Mouse (Mus musculus) ES-E14 (cell line): ENCODE results near the gene Tjap1. TPM values are rescaled to one million over a fixed set of nuclear protein-coding genes. Genes with fewer than 3 reads are reported as not detected.
A peak's percentile ranks its signal among the peaks of the same experiment; 100 is the strongest.

ENCODE experiments used
- DNase-seq: peaks from one replicate; pipeline ENCODE4 v3.0.0-alpha.2; 2013; ENCODE audit warnings: low read depth, low spot score
- H3K27ac ChIP-seq: 2 replicates; pipeline ENCODE4 v1.5.1; 2012; ENCODE audit warnings: low read depth, mild to moderate bottlenecking, low read length, moderate library complexity, mixed read lengths; ENCODE audit not compliant: poor library complexity, insufficient read depth, severe bottlenecking
- H3K36me3 ChIP-seq: 2 replicates; pipeline ENCODE4 v1.6.1; 2012; ENCODE audit warnings: mild to moderate bottlenecking, low read length, moderate library complexity, mixed read lengths; ENCODE audit not compliant: control insufficient read depth, poor library complexity, insufficient read depth, severe bottlenecking
- H3K4me1 ChIP-seq, 2 experiments: fragments of 150-350 bp in 1 of 2; sonication (generic) in 1 of 2; 2 replicates each; pipeline ENCODE4 v1.6.1; 2012; ENCODE audit warnings: low read length in 2 of 2, mild to moderate bottlenecking in 1 of 2, mixed read lengths in 1 of 2; ENCODE audit not compliant: control insufficient read depth in 2 of 2, insufficient read depth in 2 of 2, poor library complexity in 1 of 2
- H3K4me3 ChIP-seq, 2 experiments: fragments of 150-350 bp in 1 of 2; sonication (generic) in 1 of 2; 2 replicates each; pipeline ENCODE4 v1.5.1; 2012; ENCODE audit warnings: low read length in 2 of 2, low read depth in 1 of 2, mild to moderate bottlenecking in 1 of 2, mixed read lengths in 1 of 2; ENCODE audit not compliant: insufficient read depth in 1 of 2, poor library complexity in 1 of 2, severe bottlenecking in 1 of 2
- H3K9ac ChIP-seq: 2 replicates; pipeline ENCODE4 v1.6.1; 2012; ENCODE audit warnings: low read depth, mild to moderate bottlenecking, low read length, mixed read lengths; ENCODE audit not compliant: poor library complexity, insufficient read depth, severe bottlenecking
- H3K9me3 ChIP-seq: fragments of 150-350 bp; sonication (generic); 2 replicates; pipeline ENCODE4 v1.6.1; 2012; ENCODE audit warnings: low read depth, mild to moderate bottlenecking, low read length; ENCODE audit not compliant: control insufficient read depth, insufficient read depth
- CHD2 ChIP-seq: IDR thresholded peaks from 2 replicates; pipeline ENCODE4 v1.6.1; 2014; ENCODE audit warnings: mild to moderate bottlenecking, low read depth, low read length, inconsistent platforms
- HCFC1 ChIP-seq: IDR thresholded peaks from 2 replicates; pipeline ENCODE4 v1.6.1; 2012; ENCODE audit warnings: low read length, inconsistent platforms, borderline replicate concordance; ENCODE audit not compliant: insufficient read depth
- MAFK ChIP-seq: IDR thresholded peaks from 2 replicates; pipeline ENCODE4 v1.6.1; 2014; ENCODE audit warnings: mild to moderate bottlenecking, low read depth, low read length, inconsistent platforms; ENCODE audit not compliant: insufficient read depth
- ZC3H11A ChIP-seq: IDR thresholded peaks from 2 replicates; pipeline ENCODE4 v1.6.1; 2012; ENCODE audit warnings: low read depth, mild to moderate bottlenecking, inconsistent platforms, low read length, borderline replicate concordance
- ZNF384 ChIP-seq: IDR thresholded peaks from 2 replicates; pipeline ENCODE4 v1.6.1; 2012; ENCODE audit warnings: low read depth, low read length, inconsistent platforms
- in situ Hi-C, 2 experiments: fragments of 600-800 bp; cut with MboI; formaldehyde crosslinking; loops; one replicate each; pipeline ENCODE4 v1.15.1; 2025; ENCODE audit warnings: low sequenced_read_pairs in 2 of 2, inconsistent platforms in 1 of 2; ENCODE audit not compliant: unreplicated experiment in 2 of 2
- total RNA-seq: library from RNA; depleted of rRNA; stranded (reverse); fragments of 300-350 nt; gene quantifications from 2 replicates; pipeline ENCODE4 v1.2.3, GENCODE M21; 2012

The Tjap1 gene
- total RNA-seq, 1 experiment, result 27.7 TPM

DNA sequence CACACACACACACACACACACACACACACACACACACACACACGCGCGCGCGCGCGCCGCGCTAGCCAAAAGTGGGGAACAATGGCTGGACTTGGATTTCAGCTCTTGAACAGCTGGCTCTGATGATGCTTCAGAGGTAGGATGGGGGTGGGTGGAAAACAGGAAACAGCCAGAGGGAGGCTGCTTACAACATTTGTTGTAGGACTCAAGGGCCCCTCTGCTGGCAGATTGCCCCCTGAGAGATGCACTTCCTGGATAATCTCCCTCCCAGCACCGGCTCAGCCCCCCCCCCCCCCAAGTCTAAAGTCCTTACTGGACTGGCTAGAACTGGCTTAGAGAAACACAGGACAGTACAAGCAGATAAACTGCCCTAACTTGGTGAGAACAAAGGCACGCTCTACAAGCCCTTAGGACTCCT lies 4.9 kb upstream of the Tjap1 start:
- Histone ChIP-seq H3K9ac (no peak overlapping the region), H3K4me3 (no peak overlapping the region), H3K4me1 (peaks cover 4 to 14% of the 10 kb centered on the region in 2 experiments; a peak in 2 of 4 replicates), H3K36me3 (no peaks in the 10 kb centered on the region), H3K27ac (no peak overlapping the region), H3K9me3 (no peaks in the 10 kb centered on the region)
- in situ Hi-C loops, result no loop called here
- no peak for DNase-seq
- no peak for TF ChIP-seq ZC3H11A
- TF ChIP-seq HCFC1, result no peak
- no peak for TF ChIP-seq CHD2
- TF ChIP-seq ZNF384, result no peak
- TF ChIP-seq MAFK, result no peak

DNA sequence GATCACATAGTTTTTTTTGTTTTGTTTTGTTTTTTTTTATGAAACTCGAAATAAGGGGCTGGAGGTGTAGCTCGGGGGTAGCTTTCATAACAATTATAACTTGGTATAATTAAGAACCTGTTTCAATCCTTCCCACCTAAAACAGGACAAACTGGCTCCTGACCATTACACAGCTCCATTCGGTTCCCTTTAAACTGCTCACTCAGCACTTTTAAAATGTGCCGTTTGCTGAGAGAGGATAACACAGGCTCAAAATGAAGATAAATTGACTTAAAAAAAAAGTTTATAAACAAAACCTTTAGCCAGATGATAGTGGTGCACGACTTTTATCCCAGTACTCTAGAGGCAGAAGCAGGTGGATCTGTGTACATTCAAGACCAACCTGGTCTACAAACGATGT lies 2.6 kb upstream of the Tjap1 start:
- H3K4me3 ChIP-seq, result no peak overlapping the region
- H3K36me3 ChIP-seq, result peaks cover 3% of the 10 kb centered on the region; the same call in 1 of the 2 replicates
- no peak overlapping the region for H3K9ac ChIP-seq
- no peak overlapping the region for H3K27ac ChIP-seq
- in situ Hi-C loops, result no loop called here
- H3K9me3 ChIP-seq, result no peaks in the 10 kb centered on the region
- H3K4me1 ChIP-seq, result peaks cover 8 to 19% of the 10 kb centered on the region in 2 experiments
- no peak for TF ChIP-seq CHD2
- TF ChIP-seq HCFC1, result no peak
- no peak for TF ChIP-seq ZNF384
- TF ChIP-seq ZC3H11A, result no peak
- TF ChIP-seq MAFK, result peak; percentile 90
- no peak for DNase-seq

DNA sequence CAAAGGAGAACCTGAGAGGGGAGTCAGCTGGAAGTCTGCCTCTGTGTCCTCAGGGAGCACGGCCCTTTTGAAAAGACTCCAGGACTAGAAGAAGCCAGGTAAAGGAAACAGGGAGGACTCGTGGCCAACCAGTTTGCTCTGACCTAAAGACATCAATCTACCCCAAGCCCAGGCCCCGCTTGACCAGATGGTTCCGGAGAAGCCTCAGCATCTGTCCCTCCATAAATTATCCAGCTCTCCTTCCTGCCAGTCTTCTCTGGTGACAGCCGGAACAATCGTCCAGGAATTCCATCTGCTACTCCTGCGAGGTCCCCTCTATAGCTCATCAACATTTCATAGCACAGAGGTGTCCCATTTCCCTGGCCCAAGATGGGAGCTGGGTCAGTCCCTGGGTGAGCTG lies 1.8 kb upstream of the Tjap1 start:
- Histone ChIP-seq H3K4me1 (peaks cover 8 to 19% of the 10 kb centered on the region in 2 experiments), H3K27ac (no peak overlapping the region), H3K9ac (no peak overlapping the region), H3K9me3 (no peaks in the 10 kb centered on the region), H3K36me3 (peaks cover 6% of the 10 kb centered on the region; the same call in 1 of the 2 replicates), H3K4me3 (no peak overlapping the region)
- no peak for DNase-seq
- in situ Hi-C loops, result no loop called here
- no peak for TF ChIP-seq CHD2
- no peak for TF ChIP-seq MAFK
- no peak for TF ChIP-seq ZNF384
- TF ChIP-seq ZC3H11A, result no peak
- no peak for TF ChIP-seq HCFC1

DNA sequence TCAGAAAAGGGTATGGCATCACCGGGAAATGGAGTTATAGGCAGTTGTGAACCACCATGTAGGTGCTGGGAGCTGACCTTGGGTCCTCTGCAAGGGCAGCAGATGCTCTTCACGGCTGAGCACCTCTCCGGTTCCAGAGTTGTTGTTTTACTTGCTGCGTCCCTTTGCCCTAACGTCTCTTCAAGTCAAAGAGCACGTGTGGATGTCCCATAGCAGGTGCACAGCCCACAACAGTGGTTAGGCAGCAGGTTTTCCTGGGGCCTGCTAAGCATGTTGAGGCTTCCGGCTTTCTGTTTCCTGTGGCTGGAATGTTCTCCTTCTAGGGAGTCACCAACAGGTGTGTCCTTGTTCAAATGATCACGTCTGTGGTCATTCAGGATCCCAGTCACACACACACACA lies 1.1 kb upstream of the Tjap1 start:
- H3K9ac ChIP-seq, result no peak overlapping the region
- no peak overlapping the region for H3K4me3 ChIP-seq
- peaks cover 8% of the 10 kb centered on the region; the same call in 1 of the 2 replicates for H3K36me3 ChIP-seq
- peaks cover 8 to 19% of the 10 kb centered on the region in 2 experiments for H3K4me1 ChIP-seq
- DNase-seq, result no peak
- no peak for TF ChIP-seq ZC3H11A
- no peak for TF ChIP-seq ZNF384
- no peak for TF ChIP-seq HCFC1
- no peak for TF ChIP-seq CHD2
- no peak for TF ChIP-seq MAFK
- H3K9me3 ChIP-seq, result no peaks in the 10 kb centered on the region
- H3K27ac ChIP-seq, result no peak overlapping the region
- in situ Hi-C loops, result no loop called here

DNA sequence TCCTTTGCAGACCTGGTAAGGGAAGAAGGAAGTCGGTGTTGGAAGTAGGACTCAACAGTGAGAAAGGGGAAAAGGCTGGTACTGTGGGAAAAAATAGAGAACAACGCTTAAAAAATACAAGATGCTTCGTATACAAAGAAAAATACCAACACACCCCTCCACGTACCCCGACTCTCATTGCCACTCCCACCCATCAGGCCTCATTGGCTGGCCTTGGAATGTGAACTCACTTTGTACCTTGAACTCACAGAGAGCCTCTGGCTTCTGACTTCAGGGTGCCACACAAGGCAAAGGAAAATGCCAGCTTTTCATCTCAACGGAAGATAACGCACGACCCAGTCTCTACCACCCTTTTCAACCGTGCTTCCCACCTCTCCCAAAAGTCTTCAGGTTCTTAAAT lies 314 bp upstream of the Tjap1 start:
- Histone ChIP-seq H3K9ac (no peak overlapping the region; the same call in 1 of the 2 replicates), H3K27ac (no peak overlapping the region), H3K4me3 (peak overlapping the region; percentile 88 to 95; a peak in 2 of 4 replicates), H3K9me3 (no peaks in the 10 kb centered on the region), H3K36me3 (peaks cover 13% of the 10 kb centered on the region; the same call in 1 of the 2 replicates), H3K4me1 (peaks cover 8 to 19% of the 10 kb centered on the region in 2 experiments)
- no peak for DNase-seq
- TF ChIP-seq MAFK (no peak), CHD2 (no peak), ZC3H11A (no peak), ZNF384 (no peak), HCFC1 (no peak)
- in situ Hi-C loops, result no loop called here
